ENCODE assay signal across 8 mouse cellular contexts in the genomic region with DNA sequence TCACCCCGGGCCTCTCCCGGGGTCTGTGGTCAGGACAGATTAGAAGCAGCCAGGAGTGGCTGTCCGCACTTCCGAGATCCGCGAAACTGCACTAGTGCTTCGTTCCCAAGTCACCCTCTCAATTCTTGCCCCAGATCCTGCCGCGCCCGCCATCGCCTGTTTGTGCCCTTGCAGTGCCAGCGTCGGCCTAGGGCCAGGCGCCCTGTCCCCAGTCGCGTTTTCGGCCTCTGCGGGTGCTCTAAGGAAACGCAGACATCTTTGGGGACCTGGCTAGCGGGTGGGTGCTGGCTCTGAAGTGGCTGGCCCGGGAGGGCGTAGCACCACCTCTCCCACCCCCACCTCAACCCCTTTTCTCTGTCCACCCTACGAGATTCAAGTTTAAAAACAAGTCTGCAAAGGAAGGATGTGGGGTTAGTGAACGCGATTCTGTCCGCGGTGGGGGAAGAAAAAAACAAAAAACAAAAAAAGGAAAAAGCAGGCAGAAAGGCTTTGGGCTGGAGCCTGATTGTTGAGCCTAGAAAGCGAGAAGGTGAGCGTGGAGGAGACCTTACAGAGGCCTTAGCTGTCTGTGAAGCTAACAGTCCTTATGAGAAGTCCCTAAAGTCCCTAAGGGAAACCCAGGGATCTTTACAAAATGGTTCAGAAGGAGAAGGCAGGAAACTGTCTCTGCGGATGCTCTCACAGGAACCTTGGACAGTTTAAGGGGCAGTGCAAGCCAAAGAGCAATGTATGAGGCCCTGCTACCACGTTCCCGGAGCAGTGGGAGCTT. TPM values are rescaled to one million over a fixed set of nuclear protein-coding genes. Genes with fewer than 3 reads are reported as not detected.
DNase-seq lines count a peak whose midpoint lies in the region; ATAC-seq lines count a peak whose summit lies in the region.

No protein-coding gene starts in this region.

- under 1% methylated on average over 32 of the region's 32 CpGs for WGBS in kidney, embryonic 16.5 days
- WGBS in hindbrain, embryonic 13.5 days = under 1% methylated on average over 32 of the region's 32 CpGs
- 1% methylated on average over 32 of the region's 32 CpGs for WGBS in neural tube, embryonic 14.5 days

- no peak overlapping the region for H3K9ac ChIP-seq in kidney, embryonic 16.5 days (replicated peaks; ENCODE audit: low read length)
- H3K9ac ChIP-seq in hindbrain, embryonic 13.5 days = peak overlapping the region; percentile 86
- peak overlapping the region; percentile 72 for H3K9ac ChIP-seq in neural tube, embryonic 14.5 days (replicated peaks; ENCODE audit: low read depth, low read length)

- ATAC-seq in kidney, embryonic 16.5 days (ENCODE audit: low FRiP score, low TSS enrichment) = no peak
- ATAC-seq in hindbrain, embryonic 13.5 days (ENCODE audit: low FRiP score) = no peak
- ATAC-seq in neural tube, embryonic 14.5 days (ENCODE audit: low read depth) = no peak

- no peak overlapping the region for H3K27ac ChIP-seq in kidney, embryonic 16.5 days (ENCODE audit: low read length)
- H3K27ac ChIP-seq in hindbrain, embryonic 13.5 days = peak overlapping the region; percentile 93
- peak overlapping the region; percentile 80 for H3K27ac ChIP-seq in neural tube, embryonic 14.5 days (ENCODE audit: low read depth, low read length)

- H3K4me3 ChIP-seq in kidney, embryonic 16.5 days (ENCODE audit: low read length) = peak overlapping the region; percentile 25
- peak overlapping the region; percentile 66 for H3K4me3 ChIP-seq in hindbrain, embryonic 13.5 days
- H3K4me3 ChIP-seq in neural tube, embryonic 14.5 days (ENCODE audit: low read depth, low read length) = peak overlapping the region; percentile 65

- H3K36me3 ChIP-seq in kidney, embryonic 16.5 days (ENCODE audit: insufficient read depth, low read length) = no peaks in the 10 kb centered on the region
- H3K36me3 ChIP-seq in hindbrain, embryonic 13.5 days = no peaks in the 10 kb centered on the region
- H3K36me3 ChIP-seq in neural tube, embryonic 14.5 days (ENCODE audit: control insufficient read depth, insufficient read depth, low read length) = no peaks in the 10 kb centered on the region

- no peaks in the 10 kb centered on the region for H3K9me3 ChIP-seq in kidney, embryonic 16.5 days (ENCODE audit: low read length)
- no peaks in the 10 kb centered on the region for H3K9me3 ChIP-seq in hindbrain, embryonic 13.5 days
- no peaks in the 10 kb centered on the region for H3K9me3 ChIP-seq in neural tube, embryonic 14.5 days (ENCODE audit: control insufficient read depth, low read length)

- DNase-seq in kidney, postnatal 10 days = no peak
- DNase-seq in embryo, embryonic 10.5 days (ENCODE audit: low spot score) = peak; percentile 55
- DNase-seq in adrenal gland, postnatal 4 days (ENCODE audit: low spot score in 2 of 2) = no peak
- DNase-seq in adipocyte (ENCODE audit: low spot score) = no peak
- DNase-seq in urinary bladder, postnatal 10 days (ENCODE audit: low spot score) = no peak

- peaks cover 96% of the 10 kb centered on the region for H3K27me3 ChIP-seq in kidney, embryonic 16.5 days (ENCODE audit: insufficient read depth, low read length)
- H3K27me3 ChIP-seq in hindbrain, embryonic 13.5 days = peaks cover 84% of the 10 kb centered on the region
- peaks cover 23% of the 10 kb centered on the region for H3K27me3 ChIP-seq in neural tube, embryonic 14.5 days (ENCODE audit: control insufficient read depth, insufficient read depth, low read length)

- peak overlapping the region; percentile 39 for H3K4me2 ChIP-seq in kidney, embryonic 16.5 days (replicated peaks; ENCODE audit: low read depth, low read length)
- peak overlapping the region; percentile 90 for H3K4me2 ChIP-seq in hindbrain, embryonic 13.5 days
- peak overlapping the region; percentile 90 for H3K4me2 ChIP-seq in neural tube, embryonic 14.5 days (ENCODE audit: low read depth, low read length)

- H3K4me1 ChIP-seq in kidney, embryonic 16.5 days (ENCODE audit: insufficient read depth, low read length) = peaks cover 25% of the 10 kb centered on the region
- H3K4me1 ChIP-seq in hindbrain, embryonic 13.5 days (replicated peaks) = peaks cover 71% of the 10 kb centered on the region
- peaks cover 20% of the 10 kb centered on the region for H3K4me1 ChIP-seq in neural tube, embryonic 14.5 days (ENCODE audit: control insufficient read depth, insufficient read depth, low read length)

RNA-seq across cellular contexts. Expression of a gene that starts 1.4 kb away (rescaled TPM):
- polyA plus RNA-seq in kidney, embryonic 16.5 days (2015; fragmentation: Nextera tagmentation; extraction: Ambion mirVana) = 0.06 TPM in 1 of 2 replicates, not detected in the other
- polyA plus RNA-seq in hindbrain, embryonic 13.5 days (2015; fragmentation: Nextera tagmentation; extraction: Ambion mirVana) = 35.3 and 39.3 TPM in 2 replicates
- 32.8 and 36.6 TPM in 2 replicates for polyA plus RNA-seq in neural tube, embryonic 14.5 days (2014; fragmentation: Nextera tagmentation; extraction: Ambion mirVana)
- total RNA-seq in adrenal gland, postnatal 4 days (2021) = 1 to 10 TPM; 1.0 to 1.7 TPM

Comparison
In these comparisons a context has a peak if more than half of its experiments do, and no peak if none do; other contexts are left out.
1. H3K4me2 ChIP-seq: peak in every context shown above with its lines; median percentile 90 in hindbrain, embryonic 13.5 days; 90 in neural tube, embryonic 14.5 days; 39 in kidney, embryonic 16.5 days.
2. RNA of a gene that starts 1.4 kb away (polyA plus RNA-seq): 32.8 to 36.6 TPM in neural tube, embryonic 14.5 days and 35.3 to 39.3 TPM in hindbrain, embryonic 13.5 days; 0.06 TPM in kidney, embryonic 16.5 days; every median in the first group is over 10 times any median in the second.
3. Peak in every context shown above with its lines, with median percentiles within 50 percentile points of each other: H3K4me3 ChIP-seq.